Mouse (Mus musculus) c-Kit-positive CD71-negative TER-119-negative erythroid progenitor cells, embryonic 14.5 days (primary cell): ENCODE data around the gene Vmn2r114.
"Not testable (repeated sequence)": the region's sequence is repeated elsewhere in the genome, so short reads cannot be mapped to it uniquely, and the experiment has no call there.

ENCODE experiments used
- DNase-seq: peaks from one replicate; pipeline ENCODE4 v3.0.0-alpha.2; 2013; ENCODE audit warnings: low read depth

Gene Vmn2r114

GRCm38 (mm10) chr17:23312437-23312836 lies at the start of gene Vmn2r114:
Gene Vmn2r114, minus strand, starts transcription at chr17:23312537.
- DNase-seq, result not testable (repeated sequence)

- DNase-seq, result no peak
Observed at GRCm38 (mm10) chr17:23351644-23352043, 39.3 kb upstream of the Vmn2r114 start.

- DNase-seq, result not testable (repeated sequence)
Observed at GRCm38 (mm10) chr17:23343441-23343840, 31.1 kb upstream of the Vmn2r114 start, which contains the start of gene Vmn2r115. Gene Vmn2r115, plus strand, starts transcription at chr17:23343741.

GRCm38 (mm10) chr17:23330657-23331056 lies 18.3 kb upstream of the Vmn2r114 start:
- DNase-seq, result no peak
